Mouse (Mus musculus) 416B (cell line): ENCODE data around the gene Ksr1.
A peak's percentile ranks its signal among the peaks of the same experiment; 100 is the strongest.

Experiments used
- DNase-seq: peaks from one replicate; pipeline ENCODE4 v3.0.0; 2011; ENCODE audit warnings: low read depth

Gene Ksr1

DNA sequence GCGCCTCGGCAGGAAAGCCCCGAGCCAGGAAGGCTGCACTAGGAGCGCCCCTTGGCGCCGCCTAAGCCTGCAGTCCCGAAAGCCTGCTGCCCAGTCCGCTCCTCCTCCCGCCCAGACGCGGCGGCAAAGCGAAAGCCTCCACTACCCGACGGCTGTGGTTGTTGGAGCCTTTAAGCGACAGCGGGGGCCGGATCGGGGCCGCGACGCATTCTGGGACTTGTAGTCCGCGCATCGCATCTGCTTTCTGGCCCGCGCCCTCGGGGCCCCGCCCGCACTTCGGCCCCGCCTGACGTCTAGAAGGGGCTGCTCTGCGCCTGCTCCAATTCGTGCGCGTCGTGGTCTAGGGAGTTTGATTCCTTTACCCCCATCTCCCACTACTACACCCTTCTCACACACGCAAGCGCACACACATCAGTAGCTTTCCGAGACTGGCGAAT is at the start of gene Ksr1:
TSS of gene Ksr1 (minus strand) at position 77 of the 437 bp plus-strand sequence.
- DNase-seq, result peak; percentile 92

GRCm38 (mm10) chr11:79192176-79192575 is 46.0 kb upstream of the Ksr1 start:
- peak; percentile 60 for DNase-seq

- DNase-seq, result no peak
Observed at GRCm38 (mm10) chr11:79191214-79191613, 45.0 kb upstream of the Ksr1 start.

GRCm38 (mm10) chr11:79190257-79190656 is 44.0 kb upstream of the Ksr1 start:
- DNase-seq, result no peak

GRCm38 (mm10) chr11:79188176-79188575 is 42.0 kb upstream of the Ksr1 start:
- DNase-seq, result no peak

DNA sequence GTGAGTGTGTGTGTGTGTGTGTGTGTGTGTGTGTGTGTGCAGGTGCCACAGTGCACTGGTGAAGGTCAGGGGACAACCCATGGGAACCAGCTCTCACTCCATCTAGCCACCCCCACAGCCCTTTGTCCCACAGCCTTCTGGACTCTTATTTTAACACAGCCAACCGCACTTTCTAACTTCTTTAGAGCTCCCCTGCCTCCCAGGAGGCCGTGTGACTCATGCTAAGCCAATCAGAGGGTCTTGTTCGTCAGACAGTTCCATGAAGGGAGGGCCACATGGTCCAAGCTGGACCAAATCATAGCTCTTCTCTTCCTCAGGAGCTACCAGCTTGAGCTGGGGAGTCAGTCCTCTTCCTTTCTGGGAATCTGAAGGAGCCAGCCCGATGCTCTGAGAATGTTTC is 41.1 kb upstream of the Ksr1 start:
- no peak for DNase-seq

- DNase-seq, result no peak
Observed at GRCm38 (mm10) chr11:79185683-79186082, 39.5 kb upstream of the Ksr1 start.

GRCm38 (mm10) chr11:79184126-79184888 is 38.1 kb upstream of the Ksr1 start:
- DNase-seq, result peak; percentile 21

- DNase-seq, result no peak
Observed at GRCm38 (mm10) chr11:79183400-79183799, 37.2 kb upstream of the Ksr1 start.

DNA sequence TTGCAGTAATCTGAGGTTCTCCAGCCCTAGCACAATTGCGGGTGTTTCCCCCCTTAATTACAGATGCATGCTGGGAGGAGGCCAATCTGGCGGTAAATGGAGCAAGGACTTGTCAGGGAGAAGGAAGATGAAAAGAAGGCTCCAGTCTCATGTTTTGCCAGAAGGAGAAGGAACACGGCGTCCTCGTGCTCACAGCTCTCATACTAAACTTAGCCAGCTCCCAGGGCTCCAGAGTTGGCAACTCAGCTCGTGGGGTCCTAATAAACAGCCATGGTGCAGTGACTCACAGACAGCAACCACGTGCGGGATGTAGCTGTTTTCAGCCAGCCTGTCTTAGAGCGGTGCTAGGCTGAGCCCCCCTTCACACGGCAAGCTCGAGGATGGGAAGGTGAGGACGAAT is 36.7 kb upstream of the Ksr1 start:
- DNase-seq, result no peak

GRCm38 (mm10) chr11:79181914-79182313 is 35.7 kb upstream of the Ksr1 start:
- DNase-seq, result no peak

GRCm38 (mm10) chr11:79176687-79177086 is 30.5 kb upstream of the Ksr1 start:
- peak; percentile 32 for DNase-seq

DNA sequence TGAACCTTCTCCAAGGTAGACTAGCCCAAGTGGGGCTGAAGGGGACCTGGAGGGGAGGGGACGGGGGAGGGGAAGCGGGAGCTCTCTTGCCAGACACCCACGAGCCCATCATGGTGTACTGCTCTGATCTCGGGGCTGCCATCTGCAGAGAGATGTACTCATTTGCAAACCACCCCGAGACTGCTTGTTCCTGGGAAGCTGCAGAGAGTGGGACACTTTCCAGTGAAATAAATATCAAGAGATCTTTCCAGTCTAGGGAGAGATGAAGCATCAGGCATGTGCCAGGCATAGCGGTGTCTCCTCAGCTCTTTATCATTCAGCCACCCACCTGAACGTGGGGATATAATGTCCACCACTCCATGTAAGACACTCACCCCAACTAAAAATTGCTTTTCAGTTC is 25.8 kb upstream of the Ksr1 start:
- DNase-seq, result no peak

GRCm38 (mm10) chr11:79166582-79167300 is 20.5 kb upstream of the Ksr1 start:
- no peak for DNase-seq

- DNase-seq, result peak; percentile 75
Observed at GRCm38 (mm10) chr11:79161077-79161758, 15.0 kb upstream of the Ksr1 start.

- no peak for DNase-seq
Observed at GRCm38 (mm10) chr11:79160127-79160526, 13.9 kb upstream of the Ksr1 start.

DNA sequence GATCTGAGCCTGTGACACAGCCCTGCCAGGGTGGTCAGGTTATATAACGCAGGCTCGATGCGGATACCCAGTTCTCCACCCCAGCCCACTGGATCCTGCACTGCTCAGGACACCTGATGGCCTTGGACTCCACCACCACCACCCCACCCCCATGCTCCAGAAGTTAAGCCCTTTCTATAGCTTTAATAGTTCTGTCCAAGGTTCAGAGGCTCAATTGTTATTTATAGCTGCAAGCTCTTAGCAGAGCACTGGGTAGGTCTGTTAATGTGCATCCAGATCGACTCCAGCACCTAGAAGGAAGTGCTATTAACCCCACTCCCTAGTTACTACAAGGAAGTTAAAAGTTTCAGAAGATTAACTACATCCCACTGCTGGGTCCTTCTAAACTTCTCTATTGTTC is 11.5 kb upstream of the Ksr1 start:
- DNase-seq, result no peak

GRCm38 (mm10) chr11:79155348-79155747 is 9.1 kb upstream of the Ksr1 start:
- DNase-seq, result no peak

- peak; percentile 75 for DNase-seq
Observed at GRCm38 (mm10) chr11:79152696-79153095, 6.5 kb upstream of the Ksr1 start.

- no peak for DNase-seq
Observed at GRCm38 (mm10) chr11:79151874-79152273, 5.7 kb upstream of the Ksr1 start.

GRCm38 (mm10) chr11:79150301-79150700 is 4.1 kb upstream of the Ksr1 start:
- no peak for DNase-seq

- DNase-seq, result peak; percentile 38
Observed at GRCm38 (mm10) chr11:79149295-79149694, 3.1 kb upstream of the Ksr1 start.

DNA sequence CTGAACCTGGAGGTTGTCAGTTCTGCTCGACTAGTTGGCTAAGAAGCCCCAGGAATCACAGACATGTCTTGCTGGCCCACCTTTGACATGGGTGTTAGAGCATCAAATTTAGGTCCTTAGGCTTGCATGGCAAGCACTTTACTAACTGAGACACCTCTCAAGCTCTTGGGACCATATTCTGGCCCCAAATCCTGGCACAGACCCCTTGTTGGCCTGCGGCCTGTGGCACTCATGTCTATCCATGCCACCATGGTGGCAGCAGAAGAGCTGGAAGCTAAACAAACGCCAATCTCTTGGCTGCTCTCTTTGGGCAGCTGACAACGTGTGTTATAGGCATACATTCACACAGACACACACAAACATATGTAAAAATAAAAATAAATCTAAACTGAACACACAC is 2.6 kb upstream of the Ksr1 start:
- no peak for DNase-seq
